ENCODE assay signal across 31 mouse cellular contexts in genomic region chr19:28500505-28500904, GRCm38 (mm10).
A peak's percentile ranks its signal among the peaks of the same experiment; 100 is the strongest.
DNase-seq lines count a peak whose midpoint lies in the region; ATAC-seq and TF ChIP-seq lines count a peak whose summit lies in the region.
"Had no signal": no experiment of that assay in that cellular context is flagged by ENCODE, and none has a peak within 500 bp of the region (broad histone marks: within the 10 kb centered on the region; RNA-seq: fewer than 3 reads in every experiment).

No protein-coding gene starts in this region.

- H3K27ac ChIP-seq in forebrain, postnatal 0 days (ENCODE audit: low read depth, low read length) = no peak overlapping the region
- no peak overlapping the region for H3K27ac ChIP-seq in forebrain, embryonic 10.5 days
- no peak overlapping the region for H3K27ac ChIP-seq in lung, embryonic 14.5 days (ENCODE audit: low read depth)
- no peak overlapping the region for H3K27ac ChIP-seq in midbrain, embryonic 16.5 days (ENCODE audit: low read length)
- no peak overlapping the region for H3K27ac ChIP-seq in midbrain, embryonic 10.5 days (replicated peaks)
- no peak overlapping the region for H3K27ac ChIP-seq in midbrain, postnatal 0 days (ENCODE audit: low read depth, low read length)
- H3K27ac ChIP-seq: embryonic facial prominence, embryonic 10.5 days; embryonic facial prominence, embryonic 13.5 days; heart, adult 2 months; heart, embryonic 10.5 days; heart, embryonic 13.5 days; hindbrain, embryonic 14.5 days; hindbrain, postnatal 0 days had no signal

- peak; percentile 17 for DNase-seq in forebrain, postnatal 0 days
- DNase-seq in forebrain, embryonic 10.5 days (ENCODE audit: extremely low spot score, low spot score) = no peak
- DNase-seq in lung, embryonic 14.5 days = no peak
- DNase-seq in lung, adult 18-20 months = no peak
- DNase-seq in midbrain, embryonic 10.5 days (ENCODE audit: low spot score) = no peak
- DNase-seq in midbrain, postnatal 0 days (ENCODE audit: low spot score) = no peak
- DNase-seq: adrenal gland, postnatal 10 days; adrenal gland, postnatal 36 days; B cell, adult 2 months; cerebellum, adult 11 months; cerebellum, adult 2 months; cerebellum, adult 9-11 months; cerebellum, postnatal 36 days; embryo, embryonic 11 days; gastrocnemius, postnatal 10 days; gastrocnemius, postnatal 36 days; heart, adult 2 months; heart, postnatal 14 days; heart, postnatal 4 days had no signal

- H3K9me3 ChIP-seq in forebrain, postnatal 0 days (ENCODE audit: low read length) = no peaks in the 10 kb centered on the region
- H3K9me3 ChIP-seq in forebrain, embryonic 10.5 days = no peaks in the 10 kb centered on the region
- no peaks in the 10 kb centered on the region for H3K9me3 ChIP-seq in lung, embryonic 14.5 days (ENCODE audit: low read depth, low read length)
- H3K9me3 ChIP-seq in midbrain, embryonic 16.5 days (replicated peaks; ENCODE audit: control insufficient read depth, low read length, poor library complexity, severe bottlenecking) = no peaks in the 10 kb centered on the region
- H3K9me3 ChIP-seq in midbrain, embryonic 10.5 days (replicated peaks) = no peaks in the 10 kb centered on the region
- no peaks in the 10 kb centered on the region for H3K9me3 ChIP-seq in midbrain, postnatal 0 days (ENCODE audit: low read length)
- H3K9me3 ChIP-seq: embryonic facial prominence, embryonic 10.5 days; embryonic facial prominence, embryonic 13.5 days; G1E; heart, embryonic 10.5 days; heart, embryonic 13.5 days had no signal

- 59% methylated on average over 14 of the region's 14 CpGs for WGBS in forebrain, postnatal 0 days
- WGBS in forebrain, embryonic 10.5 days = 93% methylated on average over 14 of the region's 14 CpGs
- WGBS in lung, embryonic 14.5 days = 55% methylated on average over 14 of the region's 14 CpGs
- 74% methylated on average over 14 of the region's 14 CpGs for WGBS in midbrain, embryonic 16.5 days
- whole genome bisulfite sequencing in midbrain, embryonic 10.5 days = 94% methylated on average over 14 of the region's 14 CpGs
- WGBS in midbrain, postnatal 0 days = 70% methylated on average over 14 of the region's 14 CpGs

- no peak overlapping the region for H3K4me3 ChIP-seq in forebrain, postnatal 0 days (ENCODE audit: low read depth, low read length)
- no peak overlapping the region for H3K4me3 ChIP-seq in forebrain, embryonic 10.5 days
- no peak overlapping the region for H3K4me3 ChIP-seq in lung, embryonic 14.5 days (ENCODE audit: low read depth, low read length)
- H3K4me3 ChIP-seq in midbrain, embryonic 16.5 days (ENCODE audit: low read depth, low read length) = no peak overlapping the region
- H3K4me3 ChIP-seq in midbrain, embryonic 10.5 days = no peak overlapping the region
- H3K4me3 ChIP-seq in midbrain, postnatal 0 days (ENCODE audit: low read depth, low read length) = no peak overlapping the region
- H3K4me3 ChIP-seq: embryonic facial prominence, embryonic 10.5 days; embryonic facial prominence, embryonic 13.5 days; erythroblast, embryonic 14.5 days; heart, adult 2 months; heart, embryonic 10.5 days; heart, embryonic 13.5 days had no signal

- peak overlapping the region; percentile 19 for H3K4me2 ChIP-seq in forebrain, postnatal 0 days (ENCODE audit: low read depth)
- H3K4me2 ChIP-seq in lung, embryonic 14.5 days = 0 out of 2 replicates have a peak overlapping the region, but pooled peaks have one; percentile 5
- peak overlapping the region; percentile 27 for H3K4me2 ChIP-seq in midbrain, embryonic 16.5 days (ENCODE audit: low read length)
- H3K4me2 ChIP-seq in midbrain, postnatal 0 days (ENCODE audit: low read depth, low read length, poor library complexity, severe bottlenecking) = peak overlapping the region; percentile 0; the same call in 1 of the 2 replicates
- H3K4me2 ChIP-seq: embryonic facial prominence, embryonic 13.5 days; heart, embryonic 13.5 days; hindbrain, embryonic 14.5 days had no signal

- no peaks in the 10 kb centered on the region for H3K36me3 ChIP-seq in forebrain, postnatal 0 days (ENCODE audit: insufficient read depth)
- H3K36me3 ChIP-seq in forebrain, embryonic 10.5 days (replicated peaks) = no peaks in the 10 kb centered on the region
- H3K36me3 ChIP-seq in lung, embryonic 14.5 days (ENCODE audit: insufficient read depth) = no peaks in the 10 kb centered on the region
- no peaks in the 10 kb centered on the region for H3K36me3 ChIP-seq in midbrain, embryonic 16.5 days (ENCODE audit: control insufficient read depth, insufficient read depth, low read length)
- no peaks in the 10 kb centered on the region for H3K36me3 ChIP-seq in midbrain, embryonic 10.5 days
- H3K36me3 ChIP-seq in midbrain, postnatal 0 days (ENCODE audit: insufficient read depth, low read length) = no peaks in the 10 kb centered on the region
- H3K36me3 ChIP-seq: embryonic facial prominence, embryonic 10.5 days; embryonic facial prominence, embryonic 13.5 days; G1E; heart, embryonic 10.5 days; heart, embryonic 13.5 days had no signal

- no peaks in the 10 kb centered on the region for H3K4me1 ChIP-seq in forebrain, postnatal 0 days (ENCODE audit: insufficient read depth)
- H3K4me1 ChIP-seq in forebrain, embryonic 10.5 days = no peaks in the 10 kb centered on the region
- no peaks in the 10 kb centered on the region for H3K4me1 ChIP-seq in lung, embryonic 14.5 days (ENCODE audit: insufficient read depth)
- no peaks in the 10 kb centered on the region; the same call in 1 of the 2 replicates for H3K4me1 ChIP-seq in midbrain, embryonic 16.5 days (ENCODE audit: control insufficient read depth, insufficient read depth, low read length)
- H3K4me1 ChIP-seq in midbrain, embryonic 10.5 days = 0 out of 2 replicates have a peak, but pooled peaks cover 5% of the 10 kb centered on the region
- H3K4me1 ChIP-seq in midbrain, postnatal 0 days (ENCODE audit: insufficient read depth, low read length) = peaks cover 7% of the 10 kb centered on the region; the same call in 1 of the 2 replicates
- H3K4me1 ChIP-seq: embryonic facial prominence, embryonic 10.5 days had no signal

- TF ChIP-seq CTCF in forebrain, postnatal 0 days (IDR thresholded peaks at IDR 0.05; ENCODE audit: low read depth) = no peak
- TF ChIP-seq CTCF in lung, embryonic 14.5 days (IDR thresholded peaks at IDR 0.05; ENCODE audit: low read depth) = no peak
- TF ChIP-seq CTCF in midbrain, postnatal 0 days (IDR thresholded peaks at IDR 0.05) = no peak

- no peak overlapping the region for H3K9ac ChIP-seq in forebrain, postnatal 0 days
- no peak overlapping the region; the same call in 1 of the 2 replicates for H3K9ac ChIP-seq in lung, embryonic 14.5 days
- no peak overlapping the region for H3K9ac ChIP-seq in midbrain, embryonic 16.5 days (ENCODE audit: low read depth, low read length)
- no peak overlapping the region for H3K9ac ChIP-seq in midbrain, postnatal 0 days (replicated peaks; ENCODE audit: low read length, poor library complexity, severe bottlenecking)
- H3K9ac ChIP-seq: embryonic facial prominence, embryonic 13.5 days; heart, embryonic 13.5 days; hindbrain, embryonic 14.5 days had no signal

- H3K27me3 ChIP-seq in forebrain, postnatal 0 days (ENCODE audit: insufficient read depth, low read length) = no peaks in the 10 kb centered on the region
- no peaks in the 10 kb centered on the region for H3K27me3 ChIP-seq in forebrain, embryonic 10.5 days (ENCODE audit: poor library complexity, severe bottlenecking)
- H3K27me3 ChIP-seq in lung, embryonic 14.5 days (ENCODE audit: insufficient read depth, low read length) = no peaks in the 10 kb centered on the region
- H3K27me3 ChIP-seq in midbrain, embryonic 16.5 days (ENCODE audit: control insufficient read depth, insufficient read depth, low read depth, low read length) = no peaks in the 10 kb centered on the region
- no peaks in the 10 kb centered on the region for H3K27me3 ChIP-seq in midbrain, embryonic 10.5 days (ENCODE audit: low read depth, poor library complexity, severe bottlenecking)
- H3K27me3 ChIP-seq in midbrain, postnatal 0 days (ENCODE audit: insufficient read depth, low read length) = no peaks in the 10 kb centered on the region
- H3K27me3 ChIP-seq: CH12.LX; embryonic facial prominence, embryonic 13.5 days; heart, embryonic 13.5 days; Patski had no signal

- ATAC-seq in forebrain, postnatal 0 days = no peak
- ATAC-seq in lung, embryonic 14.5 days (ENCODE audit: insufficient read depth) = no peak
- ATAC-seq in midbrain, embryonic 16.5 days = peak; percentile 67
- no peak for ATAC-seq in midbrain, postnatal 0 days (ENCODE audit: low FRiP score)
- ATAC-seq: forebrain, embryonic 14.5 days; hindbrain, postnatal 0 days; Patski had no signal
